Mouse (Mus musculus) neutrophil, adult 83 days (primary cell): ENCODE measurements around the gene Trat1. TPM values are rescaled to one million over a fixed set of nuclear protein-coding genes. Genes with fewer than 3 reads are reported as not detected.

Source experiments
- total RNA-seq, 2 experiments: library from RNA; stranded (reverse); gene quantifications; one replicate each; pipeline ENCODE4 v1.2.4; 2023

The Trat1 gene
- not detected for total RNA-seq

DNA sequence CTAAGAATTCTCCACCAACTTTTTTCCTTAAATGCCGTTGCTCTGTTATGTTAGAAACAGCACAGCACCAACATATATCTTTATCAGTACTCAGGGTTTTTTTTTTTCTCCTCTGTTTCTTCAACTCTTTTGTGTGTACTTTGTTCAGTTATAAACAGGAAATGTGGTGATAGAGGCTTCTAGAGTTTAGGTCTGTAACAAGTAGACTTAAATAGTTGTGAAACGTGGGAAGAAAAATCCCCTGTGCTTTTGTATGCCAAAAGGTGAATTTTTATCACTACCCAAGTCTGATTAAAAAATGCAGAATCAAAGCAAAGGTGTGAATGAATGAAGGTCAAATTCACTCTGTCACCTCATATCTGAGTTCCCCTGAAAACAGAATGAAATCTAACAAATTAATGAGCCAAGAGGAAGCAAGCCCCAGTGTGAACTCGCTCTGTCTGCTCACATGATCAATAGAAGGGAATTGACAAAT lies at the start of gene Trat1:
Trat1 (minus strand) TSS at position 51 of the 475 bp plus-strand sequence.

DNA sequence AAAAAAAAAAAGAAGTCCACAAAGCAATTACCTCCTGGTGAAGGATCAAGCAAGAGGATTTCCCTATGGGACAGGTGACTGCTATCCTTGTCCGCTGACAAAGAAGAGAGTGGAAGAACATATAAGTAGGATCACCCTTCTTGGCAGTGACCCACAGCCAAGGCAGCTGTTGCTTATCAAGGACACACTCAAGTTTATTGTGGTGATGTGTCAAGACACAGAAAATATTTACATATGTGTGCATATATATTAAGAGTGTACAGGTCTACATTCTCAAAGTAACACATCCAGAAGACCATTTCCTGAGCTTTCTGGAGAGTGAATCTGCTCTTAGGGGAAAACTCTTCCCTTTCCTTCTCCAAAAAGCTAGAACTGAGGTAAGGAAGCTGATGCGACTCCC lies 44.9 kb upstream of the Trat1 start, which contains the start of gene Retnlb:
Retnlb (plus strand) TSS at position 162 of the 400 bp plus-strand sequence.

Other genes starting within 250 kb of the Trat1 start
- 1 to 10 TPM in 1 of 2 experiments, not detected in 1; 1.6 TPM for gene Retnlb, start 44.8 kb upstream of the Trat1 start, total RNA-seq
- gene Retnla, start 70.5 kb upstream of the Trat1 start, total RNA-seq: not detected
- 1,000 to 10,000 TPM; 8,025 to 8,515 TPM for gene Retnlg, start 100.6 kb upstream of the Trat1 start, total RNA-seq
- gene Dzip3, start 222.1 kb upstream of the Trat1 start, total RNA-seq: 1 to 10 TPM; 7.2 to 8.8 TPM
- 10 to 100 TPM; 33.5 to 35.4 TPM for gene Cip2a, start 222.2 kb upstream of the Trat1 start, total RNA-seq